Mouse (Mus musculus) NIH3T3 (cell line): ENCODE results near the gene Cage1.

Source experiments
- DNase-seq: peaks from one replicate; pipeline ENCODE4 v3.0.0-alpha.2; 2012; ENCODE audit warnings: low read depth

The Cage1 gene

DNA sequence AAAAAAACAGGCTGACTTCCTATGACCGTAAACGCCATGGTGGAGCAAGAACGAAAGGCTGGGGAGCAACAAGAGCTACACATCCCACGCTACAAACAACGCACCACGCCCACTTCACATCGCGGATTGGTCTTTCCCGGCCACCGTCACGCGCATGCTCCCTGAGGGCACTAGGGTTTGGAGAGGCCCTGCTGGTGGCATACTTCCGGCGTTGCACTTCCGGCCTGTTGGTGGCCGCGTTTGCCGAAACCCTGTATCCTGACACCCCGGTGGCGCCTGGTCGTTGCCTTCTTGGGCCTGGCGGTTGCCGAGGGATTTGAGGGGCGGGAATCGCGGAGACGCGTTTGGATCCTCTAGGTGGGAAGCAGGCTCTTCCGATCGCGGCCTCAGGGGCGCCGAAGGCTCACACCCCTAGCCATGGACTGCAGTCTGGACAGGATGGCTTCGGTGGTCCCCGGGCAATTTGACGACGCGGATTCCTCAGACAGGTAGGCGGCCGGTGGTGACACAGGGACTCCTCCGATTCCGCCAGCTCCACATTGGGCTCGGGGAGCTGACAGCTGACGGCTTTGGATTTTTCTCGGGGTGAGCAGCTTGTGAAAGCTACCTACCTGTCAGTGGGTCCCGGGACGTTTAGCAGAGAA lies at the start of gene Cage1:
Cage1 (minus strand) TSS at position 26 of the 644 bp plus-strand sequence.
- peak; percentile 97 for DNase-seq

DNA sequence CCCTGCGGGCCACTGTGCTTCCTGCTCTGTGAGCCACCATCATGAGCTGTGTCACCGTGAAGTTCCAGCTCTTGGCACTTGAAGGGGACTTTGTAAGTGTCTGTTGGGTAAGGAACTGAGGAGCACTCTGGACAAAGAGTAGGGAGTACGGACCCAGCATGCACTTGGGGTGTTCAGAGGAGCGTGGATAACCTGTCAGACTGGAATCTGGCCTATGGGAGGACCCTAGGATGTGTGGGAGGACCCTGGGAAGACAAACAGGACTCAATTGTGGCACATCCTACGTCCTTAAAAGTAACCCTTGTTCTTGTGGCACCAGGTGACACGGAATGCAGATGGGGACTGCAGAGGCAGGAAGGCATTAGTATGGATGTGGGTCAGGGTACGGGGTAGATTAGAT lies 44.3 kb upstream of the Cage1 start:
- DNase-seq: no peak

DNA sequence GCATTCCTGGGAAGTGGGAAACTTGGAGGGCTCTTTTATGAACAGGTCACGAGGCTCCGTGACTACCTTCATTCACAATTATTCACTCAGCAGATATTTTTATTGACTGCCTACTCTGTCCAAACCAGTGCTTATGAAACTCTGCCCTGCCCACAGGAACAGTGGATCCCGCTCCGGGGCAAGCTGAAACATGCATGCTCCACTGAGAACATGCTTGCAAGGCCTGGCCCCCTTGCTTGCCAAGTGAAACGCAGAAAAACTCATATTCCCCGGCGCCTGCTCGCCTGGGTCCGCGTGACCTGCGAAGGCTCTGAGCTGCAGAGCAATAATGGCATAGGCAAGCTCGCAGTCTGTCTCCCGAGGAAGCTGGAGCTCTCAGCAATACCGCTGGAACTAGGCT lies 43.9 kb upstream of the Cage1 start:
- DNase-seq: no peak

DNA sequence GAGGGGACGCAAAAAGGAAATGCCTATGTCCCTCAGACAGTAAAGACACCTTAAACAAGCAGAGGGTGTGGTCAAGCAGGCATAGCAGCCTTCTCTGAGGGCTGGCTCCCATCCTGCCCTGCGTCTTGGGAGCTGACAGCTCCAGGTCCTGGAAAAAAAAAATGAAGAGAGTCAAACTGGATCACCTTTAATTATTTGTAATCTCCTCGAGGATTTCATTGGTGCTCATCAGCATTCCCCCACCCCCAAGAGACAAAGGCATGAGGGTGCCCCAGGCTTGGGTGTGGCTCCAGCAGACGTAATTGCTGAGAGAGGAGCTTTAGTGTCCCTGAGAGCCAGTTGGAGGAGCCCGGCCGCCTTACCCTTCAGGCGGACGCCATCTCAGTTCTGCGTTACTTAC lies 43.1 kb upstream of the Cage1 start:
- no peak for DNase-seq

DNA sequence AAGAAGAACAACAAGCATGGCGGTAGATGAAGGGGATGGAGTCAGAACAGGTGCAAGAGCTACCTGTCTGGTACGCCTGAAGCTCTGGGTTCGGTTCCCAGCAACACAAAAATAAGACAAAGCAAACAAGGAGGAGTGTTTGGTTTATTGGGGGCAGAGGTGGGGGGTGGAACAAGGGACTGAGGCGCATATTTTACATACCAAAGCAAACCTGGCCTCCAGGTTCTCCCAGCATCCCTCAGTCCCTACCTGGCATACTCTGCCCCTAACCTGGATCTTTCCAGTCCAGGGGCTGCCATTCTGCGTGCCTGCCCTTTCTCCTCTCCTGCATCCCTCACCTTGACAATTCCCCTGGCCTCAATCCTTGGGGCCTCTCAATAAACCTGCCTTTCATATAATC lies 42.5 kb upstream of the Cage1 start:
- DNase-seq: no peak

DNA sequence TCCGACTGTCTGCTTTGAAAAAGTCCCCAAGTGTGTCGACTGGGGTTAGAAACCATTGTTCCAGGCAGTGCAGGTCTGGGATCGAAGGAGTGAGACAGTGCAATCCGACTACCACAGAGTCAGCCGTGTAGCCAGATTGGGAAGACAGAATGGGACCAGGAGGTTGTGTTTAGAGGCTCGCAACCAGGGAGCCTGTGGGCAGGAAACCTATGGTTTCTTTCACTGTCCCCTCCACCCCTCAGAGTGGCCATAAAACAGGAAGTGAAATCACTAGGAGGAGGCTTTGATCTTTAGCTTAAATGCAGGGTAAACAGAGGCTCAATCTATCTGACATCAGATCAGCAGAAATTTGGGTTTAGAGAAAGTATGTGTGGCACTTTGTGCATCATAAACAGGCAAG lies 42.0 kb upstream of the Cage1 start:
- DNase-seq: no peak

DNA sequence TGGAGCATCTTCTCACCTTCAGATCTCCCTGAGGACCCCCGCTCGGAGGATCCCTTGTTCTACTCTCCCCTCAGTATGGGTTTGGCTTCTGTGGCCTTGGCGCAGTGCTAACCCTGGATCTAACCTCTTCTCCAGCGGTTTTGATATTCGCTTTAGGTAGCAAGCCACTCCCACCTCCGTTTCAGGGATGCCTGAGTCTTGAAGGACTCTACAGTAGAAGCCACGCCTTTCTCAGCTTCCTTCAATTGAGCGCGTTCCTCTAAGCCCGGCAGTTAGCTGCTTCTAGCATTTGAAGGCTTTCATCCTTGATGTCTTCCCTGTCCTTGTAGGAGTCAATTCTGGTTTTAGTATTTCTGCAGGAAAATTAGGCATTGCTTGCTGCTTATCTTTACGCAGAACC lies 40.2 kb upstream of the Cage1 start:
- DNase-seq: no peak

DNA sequence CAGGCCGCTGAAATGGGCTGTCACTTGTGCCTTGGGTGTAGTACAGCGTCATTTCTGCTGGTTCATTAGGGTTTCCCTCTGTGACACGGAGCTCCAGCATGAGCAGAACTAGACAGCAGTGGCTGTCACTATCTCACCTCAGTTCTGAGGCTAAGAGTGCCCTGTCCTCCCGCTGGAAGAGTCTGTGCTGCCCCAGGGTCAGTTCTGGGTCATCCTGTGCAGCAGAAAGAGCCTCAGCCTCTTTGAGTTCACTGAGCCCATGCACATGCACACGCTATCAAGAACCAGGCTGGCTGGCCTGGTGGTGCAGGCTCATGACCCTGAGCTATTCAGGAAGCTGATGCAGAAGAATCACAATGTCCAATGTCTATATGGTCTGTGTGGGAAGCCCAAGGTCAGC lies 37.5 kb upstream of the Cage1 start:
- DNase-seq: no peak

DNA sequence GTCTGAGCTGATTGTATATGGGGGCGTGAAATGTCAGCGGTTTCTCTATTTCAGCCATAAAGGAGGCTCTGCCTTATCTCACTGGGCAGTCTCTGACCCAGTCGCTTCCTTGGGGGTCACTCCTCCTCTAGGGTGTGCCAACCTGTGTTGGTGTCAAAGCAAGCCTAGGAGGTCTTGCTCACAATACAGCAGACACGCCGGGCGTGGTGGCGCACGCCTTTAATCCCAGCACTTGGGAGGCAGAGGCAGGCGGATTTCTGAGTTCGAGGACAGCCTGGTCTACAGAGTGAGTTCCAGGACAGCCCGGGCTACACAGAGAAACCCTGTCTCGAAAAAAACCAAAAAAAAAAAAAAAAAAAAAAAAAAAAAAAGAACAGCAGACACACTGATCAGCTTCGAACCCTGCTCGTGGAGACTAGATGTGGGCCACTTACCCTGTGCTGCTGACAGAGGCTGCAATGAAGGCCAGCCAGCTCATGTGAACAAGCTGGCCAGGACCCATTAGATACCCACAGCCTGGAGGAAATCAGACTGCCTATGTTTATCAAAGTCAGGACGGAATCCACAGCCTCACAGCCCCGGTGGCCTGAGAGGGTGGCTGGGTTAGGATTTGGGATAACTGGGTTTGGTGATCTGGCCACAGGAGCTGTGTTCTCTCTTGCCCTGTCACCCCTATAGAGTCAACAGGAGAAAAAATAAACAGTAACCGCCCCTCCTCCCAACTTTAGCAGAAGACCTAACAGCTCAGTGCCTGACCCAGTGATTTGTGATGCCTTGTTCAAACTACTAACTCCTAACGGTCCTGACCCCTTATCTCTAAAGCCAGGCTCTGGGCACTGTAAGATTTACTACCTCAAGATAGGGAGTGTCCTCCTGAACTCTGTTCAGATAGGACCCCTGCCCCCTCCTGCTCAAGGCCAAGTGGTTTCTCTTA lies 36.8 kb upstream of the Cage1 start:
- no peak for DNase-seq

DNA sequence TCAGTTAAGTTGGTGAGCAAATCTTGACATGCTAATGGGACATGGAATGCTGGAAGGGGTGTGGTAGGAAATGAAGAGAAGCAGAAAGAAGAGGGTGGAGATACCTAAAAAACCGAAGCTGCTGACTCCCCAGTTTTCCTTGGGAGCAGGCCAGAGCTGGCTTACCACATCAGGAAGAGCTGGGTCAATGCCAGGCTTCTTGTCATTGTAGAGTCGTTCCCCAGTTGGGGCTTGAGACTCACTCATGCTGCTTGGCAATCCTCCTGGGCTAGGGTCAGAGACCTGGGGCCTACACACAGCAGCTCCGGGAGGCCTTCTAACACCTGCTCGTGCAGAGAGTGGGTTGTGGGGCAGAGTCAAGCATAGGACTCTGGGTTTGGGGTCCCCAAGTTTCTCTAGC lies 34.1 kb upstream of the Cage1 start:
- DNase-seq: peak; percentile 81

DNA sequence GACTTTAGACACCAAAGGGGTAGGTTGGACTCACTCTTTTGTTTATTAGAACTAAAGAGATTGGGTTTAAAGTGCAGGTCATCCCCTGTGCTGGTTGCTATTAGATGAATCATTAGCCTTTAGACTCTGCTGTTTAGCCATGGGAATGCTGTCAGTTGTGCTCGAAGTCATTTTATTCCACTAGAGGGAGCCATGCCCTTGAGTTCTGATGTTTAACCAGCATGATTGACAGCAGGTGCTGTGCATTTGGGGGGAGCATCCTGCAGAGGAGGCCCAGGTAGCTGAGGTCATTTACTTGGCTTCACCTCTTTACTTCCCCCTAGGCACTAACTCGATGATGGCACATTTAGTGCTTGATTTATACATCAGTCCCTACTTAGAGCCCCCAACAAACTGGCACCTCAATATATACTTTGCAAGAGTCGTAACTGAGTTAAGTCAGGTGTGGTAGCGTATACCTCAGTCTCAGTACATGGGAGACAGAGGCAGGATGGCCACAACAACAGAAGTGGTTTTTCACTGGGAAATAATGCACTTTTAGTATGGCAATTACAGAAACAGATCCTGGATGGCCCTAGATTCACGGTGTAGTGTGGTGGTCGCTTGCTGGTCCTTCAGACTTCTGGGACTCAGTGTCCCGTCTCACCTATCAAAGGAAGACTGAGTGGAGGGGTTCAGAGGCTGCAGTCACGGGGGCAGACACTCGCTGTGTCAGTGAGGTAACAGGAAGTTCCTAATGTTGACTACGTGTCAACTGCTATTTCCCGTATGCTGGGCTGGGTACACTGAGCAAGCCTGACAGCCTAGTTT lies 28.2 kb upstream of the Cage1 start:
- DNase-seq: peak; percentile 82

DNA sequence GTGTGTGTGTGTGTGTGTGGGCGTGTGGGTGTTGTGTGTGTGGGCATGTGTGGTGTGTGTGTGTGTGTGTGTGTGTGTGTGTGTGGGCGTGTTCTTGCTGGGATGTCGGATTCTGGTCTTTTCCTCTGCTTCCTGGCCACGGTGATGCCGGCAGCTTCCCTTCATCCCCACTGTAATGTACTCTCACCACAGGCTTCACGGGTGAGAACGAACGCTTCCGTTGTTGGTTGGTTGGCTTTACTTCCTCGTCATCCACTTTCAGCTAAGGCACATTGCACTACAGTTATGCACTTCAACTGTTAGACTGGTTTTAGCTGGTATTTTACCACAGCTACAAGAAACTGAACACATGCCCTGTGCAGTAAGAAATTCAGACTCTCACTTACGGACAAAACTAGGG lies 25.8 kb upstream of the Cage1 start:
- no peak for DNase-seq

DNA sequence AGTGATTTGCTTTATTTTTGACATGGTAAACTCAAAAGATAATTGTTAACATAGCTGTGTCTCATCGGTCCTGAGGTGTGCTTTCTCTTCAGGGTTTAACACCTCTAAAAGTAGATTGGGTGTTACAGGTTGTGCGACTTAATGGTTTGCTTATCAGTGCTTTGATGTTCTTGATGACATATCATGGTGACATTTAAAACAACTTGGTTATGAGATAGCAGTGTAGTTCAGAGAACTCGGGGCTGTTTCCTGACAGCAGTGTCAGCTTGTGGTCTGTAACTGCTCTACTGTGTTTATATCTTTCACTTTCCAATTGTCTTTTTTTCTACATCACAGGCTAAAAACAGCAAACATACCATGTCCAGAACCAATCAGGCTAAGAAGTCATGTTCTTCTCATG lies 13.0 kb upstream of the Cage1 start:
- DNase-seq: no peak

DNA sequence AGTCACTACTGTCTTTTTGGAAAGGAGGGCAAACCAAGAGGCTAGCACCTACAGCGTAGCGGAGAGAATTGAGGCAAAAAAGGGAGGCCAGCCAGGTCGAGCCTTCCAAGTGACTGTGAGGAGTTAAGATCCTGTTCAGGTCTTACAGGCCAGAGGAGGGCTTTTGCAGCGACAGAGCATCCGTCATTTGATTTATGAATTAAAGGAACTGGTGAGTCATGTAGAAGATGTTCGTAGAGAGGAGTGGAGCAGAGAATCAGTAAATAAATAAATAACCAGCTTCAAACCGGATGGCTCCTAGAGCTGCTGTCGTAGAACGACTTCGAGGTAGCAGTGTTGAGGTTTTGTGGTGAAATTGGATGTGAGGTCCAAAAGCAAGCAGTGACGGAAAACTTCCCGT lies 942 bp upstream of the Cage1 start:
- peak; percentile 30 for DNase-seq

DNA sequence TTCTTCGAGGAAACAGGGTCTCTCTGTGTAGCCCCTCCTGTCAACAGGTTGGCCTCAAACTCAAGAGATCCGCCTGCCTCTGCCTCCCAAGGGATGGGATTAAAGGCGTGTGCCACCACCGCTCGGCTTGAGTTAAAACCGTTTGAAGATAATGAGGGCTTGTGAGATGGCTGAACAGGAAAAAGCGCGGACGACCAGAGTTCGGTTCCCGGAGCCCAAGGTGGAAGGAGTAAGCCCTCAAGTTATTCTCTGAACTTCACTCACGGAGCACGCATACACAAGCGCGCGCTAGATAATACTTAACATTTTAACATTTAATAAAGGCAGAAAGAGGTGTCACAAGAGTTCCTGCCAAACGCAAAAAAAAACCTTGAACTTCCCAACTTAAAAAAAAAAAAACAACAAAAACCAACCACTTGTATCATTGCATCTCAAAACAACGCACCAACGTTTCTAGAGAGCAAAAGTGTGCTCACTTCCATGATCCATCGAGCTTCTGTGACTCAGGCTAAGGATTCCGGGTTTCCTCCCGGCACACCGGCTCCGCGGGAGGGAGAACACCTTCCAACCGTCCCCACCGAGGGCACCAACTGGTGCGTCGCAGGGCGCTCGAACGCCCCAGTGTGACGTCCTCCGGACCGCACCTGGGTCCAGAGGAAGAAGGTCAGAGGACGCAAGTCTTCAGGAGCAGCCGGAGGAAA lies 376 bp downstream of the Cage1 start, which contains the start of gene Riok1:
Riok1 (plus strand) TSS at position 653 of the 701 bp plus-strand sequence.
- DNase-seq: peak; percentile 14

DNA sequence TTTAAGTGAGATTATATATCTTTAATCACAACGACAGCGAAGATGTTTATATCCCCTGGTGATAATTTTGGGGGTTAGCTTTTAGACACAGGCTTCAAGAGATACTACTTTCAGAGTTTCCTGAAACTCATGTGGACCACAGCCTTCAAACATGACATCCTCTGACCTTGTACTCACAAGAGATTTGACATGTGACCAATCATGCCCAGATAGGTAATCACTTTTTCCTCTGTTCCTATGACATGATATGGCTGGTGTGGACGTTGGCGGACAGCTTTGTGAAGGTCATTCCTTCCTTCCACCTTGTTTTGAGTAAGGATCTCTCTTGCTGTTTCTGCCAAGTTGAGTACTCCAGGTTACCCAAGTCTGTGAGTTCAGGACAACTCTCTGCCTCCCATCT lies 8.5 kb downstream of the Cage1 start:
- DNase-seq: no peak

DNA sequence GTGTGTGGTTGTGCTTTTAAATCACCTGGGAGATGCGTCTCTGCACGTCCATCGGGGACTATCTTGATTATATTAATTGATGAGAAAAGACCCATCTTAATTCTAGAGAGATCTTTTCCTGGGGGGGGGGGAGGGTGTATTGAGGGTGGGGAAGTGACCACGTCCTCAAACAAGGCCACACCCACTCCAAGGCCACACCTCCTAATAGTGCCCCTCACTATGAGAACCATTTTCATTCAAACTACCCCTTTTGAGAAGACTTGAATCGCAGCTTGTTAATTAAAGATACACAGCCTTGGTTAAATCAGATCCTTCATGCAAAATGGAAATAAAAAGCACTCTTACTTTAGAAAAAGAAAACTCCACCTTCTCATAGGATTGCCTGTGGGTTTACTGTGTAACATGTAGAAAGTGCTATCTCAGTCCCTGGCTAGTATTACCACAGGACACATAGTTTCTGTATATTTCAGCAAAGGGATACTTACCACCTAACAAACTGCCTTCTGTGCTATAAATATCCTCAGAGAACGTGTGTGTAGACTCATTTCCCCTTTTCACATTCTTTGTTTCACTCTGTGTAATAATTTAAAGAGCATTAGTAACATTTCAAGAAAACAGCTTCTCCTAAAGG lies 9.1 kb downstream of the Cage1 start:
- DNase-seq: no peak

DNA sequence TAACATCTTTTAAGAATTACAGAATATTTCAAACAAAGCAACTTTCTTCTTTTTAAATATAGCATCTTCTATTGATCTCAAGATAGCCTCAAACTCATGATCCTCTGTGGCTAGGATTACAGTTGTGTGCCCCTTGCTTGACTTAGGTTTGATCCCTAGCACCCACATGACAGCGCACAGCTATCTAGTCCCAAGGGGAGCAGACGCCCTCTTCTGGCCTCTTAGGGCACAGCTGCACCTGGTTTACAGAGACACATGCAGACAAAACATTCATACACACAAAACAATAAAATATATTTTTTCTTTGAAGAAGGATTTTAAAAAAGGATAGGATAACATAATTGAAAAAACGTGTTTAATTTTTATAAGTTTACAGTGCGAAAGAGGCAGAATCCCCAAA lies 11.0 kb downstream of the Cage1 start:
- DNase-seq: peak; percentile 40

DNA sequence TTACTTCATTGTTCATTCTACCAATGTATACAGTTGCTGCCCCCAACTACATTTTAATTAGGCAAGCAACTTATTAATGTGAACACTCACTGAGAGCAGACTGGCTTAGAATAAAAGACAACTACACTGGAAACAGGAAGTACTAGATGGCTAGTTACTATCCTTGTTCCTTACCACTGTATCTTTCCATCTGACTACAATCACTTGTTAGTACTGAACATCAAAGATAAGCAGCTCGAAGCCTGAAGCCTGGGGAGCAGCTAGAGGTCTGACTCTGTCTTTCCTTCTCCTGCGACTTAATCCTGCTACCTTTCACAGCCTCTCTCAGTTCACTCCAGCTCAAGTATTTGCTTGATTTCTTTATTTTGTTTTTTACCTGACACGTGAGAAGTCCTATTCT lies 18.1 kb downstream of the Cage1 start:
- DNase-seq: no peak

DNA sequence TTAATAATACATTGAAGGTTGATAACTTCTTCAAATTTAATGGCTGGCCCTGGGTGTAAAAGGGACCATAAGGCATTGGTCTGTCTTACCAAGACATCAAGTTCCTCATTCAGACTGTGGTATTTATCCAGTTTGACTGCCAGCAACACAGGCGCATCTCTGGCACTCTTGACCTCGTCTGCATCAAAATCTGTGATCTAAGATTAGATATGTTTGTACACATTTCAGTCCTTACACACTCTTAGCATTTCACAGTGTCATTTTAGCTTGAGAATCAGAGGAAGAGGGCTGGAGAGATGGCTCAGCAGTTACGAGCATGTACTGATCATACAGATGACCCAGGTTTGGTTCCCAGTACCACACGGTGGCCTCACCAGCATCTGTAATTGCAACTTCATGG lies 21.3 kb downstream of the Cage1 start:
- DNase-seq: no peak

DNA sequence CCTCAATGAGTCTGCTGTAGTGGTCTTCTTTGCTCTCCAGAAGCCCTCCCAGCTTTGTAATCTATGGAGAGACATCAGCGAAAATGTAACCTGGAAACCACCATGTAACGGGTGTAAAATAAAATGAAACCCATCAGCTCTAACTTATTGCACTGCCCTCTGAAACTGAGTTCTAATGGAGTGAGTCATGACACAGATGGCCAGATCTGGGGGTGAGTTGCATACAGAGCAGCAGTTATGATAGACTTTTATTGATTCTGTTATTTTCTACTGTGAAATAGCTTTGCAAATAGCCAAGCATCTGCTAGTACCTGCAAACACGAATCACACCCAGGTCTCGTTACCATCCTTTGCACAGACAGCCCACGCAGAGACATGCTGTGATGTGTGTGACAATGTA lies 24.4 kb downstream of the Cage1 start:
- peak; percentile 74 for DNase-seq
